Mouse (Mus musculus) heart, adult 2 months (tissue): ENCODE measurements around the gene Mrps33. TPM values are rescaled to one million over a fixed set of nuclear protein-coding genes. Genes with fewer than 3 reads are reported as not detected.

Experiments used
- DNase-seq, 2 experiments: peaks; one replicate each; pipeline ENCODE4 v3.0.0; 2021
- H3K27ac ChIP-seq: fragments of 200-600 bp; 2 replicates; pipeline ENCODE4 v1.8.1; 2022
- H3K27me3 ChIP-seq: fragments of 200-500 bp; 2 replicates; pipeline ENCODE4 v1.6.1; 2012; ENCODE audit warnings: mild to moderate bottlenecking, low read length, inconsistent platforms, mixed read lengths; ENCODE audit not compliant: control insufficient read depth, insufficient read depth
- H3K36me3 ChIP-seq: fragments of 200-500 bp; 2 replicates; pipeline ENCODE4 v1.6.1; 2012; ENCODE audit warnings: low read length, inconsistent platforms; ENCODE audit not compliant: control insufficient read depth, insufficient read depth
- H3K4me1 ChIP-seq: fragments of 200-500 bp; 2 replicates; pipeline ENCODE4 v1.6.1; 2011; ENCODE audit warnings: low read length; ENCODE audit not compliant: control insufficient read depth, insufficient read depth
- H3K4me3 ChIP-seq: fragments of 200-600 bp; 2 replicates; pipeline ENCODE4 v1.8.1; 2022
- H3K79me2 ChIP-seq: fragments of 200-500 bp; replicated peaks from 2 replicates; pipeline ENCODE4 v1.6.1; 2012; ENCODE audit warnings: mild to moderate bottlenecking, inconsistent platforms, low read length, moderate library complexity, mixed read lengths; ENCODE audit not compliant: control insufficient read depth, insufficient read depth
- H3K9ac ChIP-seq: fragments of 200-500 bp; 2 replicates; pipeline ENCODE4 v1.6.1; 2012; ENCODE audit warnings: low read depth, mild to moderate bottlenecking, control low read depth, inconsistent platforms, low read length, mixed read lengths
- CTCF ChIP-seq: fragments of 200-600 bp; IDR thresholded peaks from 2 replicates; pipeline ENCODE4 v1.8.1; 2022; ENCODE audit warnings: antibody characterized with exemption, mild to moderate bottlenecking, moderate library complexity
- EP300 ChIP-seq: fragments of 200-500 bp; IDR thresholded peaks from 2 replicates; pipeline ENCODE4 v1.6.1; 2011; ENCODE audit warnings: low read depth, low read length, control low read depth; ENCODE audit not compliant: insufficient read depth
- POLR2A ChIP-seq: fragments of 200-500 bp; IDR thresholded peaks from 2 replicates; pipeline ENCODE4 v1.6.1; 2011; ENCODE audit warnings: mild to moderate bottlenecking, low read depth, low read length, control low read depth; ENCODE audit not compliant: insufficient read depth
- WGBS: fragments of 180-500 bp; shearing (Covaris S2); methylation state at CpG from one replicate; pipeline ENCODE4 v1.1.7; 2018; 5-methylcytosine and 5-hydroxymethylcytosine counted together
- intact Hi-C: fragments of 180-260 bp; cut with DNase I; formaldehyde crosslinking; loops from one replicate; pipeline ENCODE4 v1.15.1; 2025
- polyA plus RNA-seq: library from polyadenylated mRNA; depleted of rRNA; stranded (reverse); fragments of >200 nt; gene quantifications from 2 replicates; pipeline ENCODE4 v1.2.3, GENCODE M21; 2012
- total RNA-seq, 2 experiments: library from RNA; stranded (reverse); gene quantifications; 2 replicates each; pipeline ENCODE4 v1.2.3; 2021

The Mrps33 gene
- total and polyA plus RNA-seq, 3 experiments, result 97.7 to 133 (median 106) TPM

DNA sequence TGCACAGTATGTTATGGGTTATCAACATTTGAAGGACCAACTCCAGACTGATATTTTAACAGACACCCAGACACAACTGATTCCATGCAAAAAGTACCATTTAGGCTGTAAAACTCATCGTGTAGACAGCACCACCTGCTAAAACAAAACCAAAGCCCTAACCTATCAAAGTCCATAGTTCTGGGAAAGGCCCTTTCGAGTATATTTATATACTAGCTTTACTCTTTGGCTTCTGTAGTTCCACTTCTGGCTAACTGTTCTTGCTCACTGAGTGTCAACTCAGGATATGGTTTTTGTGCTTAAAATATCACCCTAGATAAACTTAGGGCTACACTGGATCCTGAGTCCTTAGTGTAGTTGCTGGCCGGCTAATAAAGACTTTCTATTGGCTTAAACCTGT is 10.5 kb upstream of the Mrps33 start:
- Histone ChIP-seq H3K79me2 (no peaks in the 10 kb centered on the region), H3K36me3 (no peaks in the 10 kb centered on the region), H3K9ac (no peak overlapping the region), H3K27me3 (no peaks in the 10 kb centered on the region), H3K4me3 (no peak overlapping the region), H3K4me1 (no peaks in the 10 kb centered on the region), H3K27ac (no peak overlapping the region)
- DNase-seq, result no peak
- intact Hi-C loops, result no loop called here
- 64% methylated on average over 3 of the region's 3 CpGs for WGBS
- no peak for TF ChIP-seq CTCF
- TF ChIP-seq POLR2A, result no peak
- no peak for TF ChIP-seq EP300

DNA sequence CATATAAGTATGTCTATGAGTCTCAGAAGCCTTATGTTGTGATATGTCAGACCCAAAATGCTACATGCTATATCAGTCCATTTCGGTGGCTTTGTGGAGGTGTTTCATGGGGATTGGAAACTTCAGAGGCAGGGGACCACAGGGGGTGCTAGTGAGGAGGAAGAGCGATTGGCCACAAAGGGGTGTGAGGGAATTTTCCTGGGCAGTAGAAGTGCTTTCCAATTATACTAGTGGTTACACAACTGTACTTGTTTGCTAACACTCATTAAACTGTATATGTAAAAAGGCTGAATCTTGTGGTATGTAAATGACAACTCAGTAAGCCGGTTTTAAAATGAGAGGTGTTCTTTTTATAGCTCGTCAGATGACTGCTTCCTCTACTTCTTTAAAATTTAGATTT is 8.1 kb upstream of the Mrps33 start:
- Histone ChIP-seq H3K4me1 (no peaks in the 10 kb centered on the region), H3K4me3 (no peak overlapping the region), H3K79me2 (no peaks in the 10 kb centered on the region), H3K27ac (no peak overlapping the region), H3K9ac (no peak overlapping the region), H3K27me3 (no peaks in the 10 kb centered on the region), H3K36me3 (no peaks in the 10 kb centered on the region)
- intact Hi-C loops, result no loop called here
- TF ChIP-seq CTCF (no peak), EP300 (no peak), POLR2A (no peak)
- no peak for DNase-seq
- 41% methylated on average over 4 of the region's 4 CpGs for WGBS

DNA sequence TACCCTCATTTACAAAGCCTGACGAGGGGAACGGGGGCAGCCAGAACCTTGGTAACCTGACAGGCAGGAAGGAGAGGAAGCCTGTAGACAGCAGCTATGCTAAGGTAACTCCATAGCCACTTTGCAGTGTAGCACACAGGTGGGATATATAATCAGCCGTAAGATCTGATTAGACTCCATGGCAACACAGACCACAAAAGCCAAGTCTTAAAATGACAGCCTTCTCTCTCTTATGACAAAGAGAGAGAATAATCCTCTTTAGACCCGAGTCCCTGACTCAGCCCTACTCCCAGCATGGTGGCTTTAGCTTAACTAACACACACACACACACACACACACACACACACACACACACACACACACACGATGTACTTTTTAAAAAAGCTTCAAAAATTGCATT is 2.3 kb downstream of the Mrps33 start:
- WGBS, result 86% methylated on average over 5 of the region's 5 CpGs
- intact Hi-C loops, result no loop called here
- H3K4me3 ChIP-seq, result no peak overlapping the region

DNA sequence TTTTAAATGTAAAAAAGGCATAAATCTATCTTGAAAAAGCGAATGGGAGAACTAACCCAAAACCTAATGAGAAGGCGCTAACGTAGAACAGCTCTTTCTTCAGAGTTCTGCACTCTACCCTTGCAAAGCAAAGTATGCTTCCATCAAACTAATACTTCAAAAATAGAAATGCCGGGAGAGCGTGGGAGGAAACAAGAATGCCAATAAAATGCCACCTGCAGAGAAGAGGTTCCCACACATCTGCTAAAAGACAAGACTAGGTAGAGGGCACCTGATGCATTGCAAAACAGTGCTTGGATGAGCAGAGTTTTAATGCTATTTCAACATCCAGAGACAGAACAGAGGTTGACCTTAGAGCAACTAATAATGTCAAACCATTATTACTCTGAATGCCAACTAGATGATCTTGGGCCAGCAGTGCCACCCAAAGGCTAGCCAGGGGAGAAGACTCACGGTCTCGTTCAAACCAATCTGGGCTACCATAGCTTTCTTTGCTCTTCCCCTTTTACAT is 3.7 kb downstream of the Mrps33 start:
- no peak for DNase-seq
- TF ChIP-seq EP300 (no peak), POLR2A (no peak), CTCF (no peak)
- Histone ChIP-seq H3K27ac (no peak overlapping the region), H3K27me3 (no peaks in the 10 kb centered on the region), H3K4me3 (no peak overlapping the region), H3K4me1 (no peaks in the 10 kb centered on the region), H3K36me3 (peaks cover 2% of the 10 kb centered on the region; the same call in 1 of the 2 replicates), H3K79me2 (no peaks in the 10 kb centered on the region), H3K9ac (no peak overlapping the region)
- WGBS, result 86% methylated on average over 7 of the region's 7 CpGs
- intact Hi-C loops, result no loop called here

More for the DNA sequence above, 2.3 kb downstream of the Mrps33 start:
- Histone ChIP-seq H3K27ac (no peak overlapping the region), H3K4me1 (no peaks in the 10 kb centered on the region), H3K27me3 (no peaks in the 10 kb centered on the region), H3K79me2 (no peaks in the 10 kb centered on the region), H3K36me3 (peaks cover 2% of the 10 kb centered on the region; the same call in 1 of the 2 replicates), H3K9ac (no peak overlapping the region)
- no peak for DNase-seq
- TF ChIP-seq CTCF (no peak), EP300 (no peak), POLR2A (no peak)

DNA sequence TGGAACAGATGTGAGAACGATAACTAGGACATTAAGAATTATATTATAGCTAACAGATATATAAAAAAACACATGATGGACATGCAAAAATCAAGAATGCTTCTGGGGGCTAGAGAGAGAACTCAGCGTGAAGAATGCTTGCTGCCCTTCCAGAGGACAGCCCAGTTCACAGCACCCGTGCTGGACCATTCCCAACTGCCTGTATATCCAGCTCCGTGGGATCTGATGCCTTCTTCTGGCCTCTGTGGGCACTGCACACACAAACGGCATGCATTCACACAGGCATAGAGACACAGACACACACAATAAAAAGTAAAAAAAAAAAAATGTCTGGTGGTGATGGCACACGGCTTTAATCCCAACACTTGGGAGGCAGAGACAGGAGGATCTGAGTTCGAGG is 4.5 kb downstream of the Mrps33 start:
- WGBS, result 97% methylated on average over 7 of the region's 7 CpGs
- H3K36me3 ChIP-seq, result peaks cover 2% of the 10 kb centered on the region; the same call in 1 of the 2 replicates
- H3K4me1 ChIP-seq, result no peaks in the 10 kb centered on the region
- TF ChIP-seq POLR2A (no peak), CTCF (no peak), EP300 (no peak)
- no peaks in the 10 kb centered on the region for H3K79me2 ChIP-seq
- no peak for DNase-seq
- intact Hi-C loops, result no loop called here
- H3K27ac ChIP-seq, result no peak overlapping the region
- H3K9ac ChIP-seq, result no peak overlapping the region
- no peaks in the 10 kb centered on the region for H3K27me3 ChIP-seq
- no peak overlapping the region for H3K4me3 ChIP-seq

DNA sequence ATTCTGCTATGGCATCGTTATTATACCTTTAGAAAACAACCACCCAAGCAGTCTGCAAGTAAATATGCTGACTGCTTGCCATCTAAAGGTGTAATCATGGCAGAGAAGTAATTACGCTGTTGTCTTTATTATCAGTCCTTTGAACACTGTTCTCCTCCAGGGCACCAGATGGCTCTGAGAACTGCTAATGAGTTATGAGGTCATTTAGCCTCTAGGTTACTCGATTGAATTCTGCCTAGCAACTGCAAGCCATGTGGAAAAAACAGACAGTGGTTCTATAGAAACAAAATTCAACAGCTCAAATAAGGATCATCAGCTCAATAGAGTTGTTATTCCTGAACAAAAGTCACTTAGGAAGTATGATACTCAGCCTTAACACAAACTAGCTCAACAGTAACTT is 4.9 kb downstream of the Mrps33 start:
- no peak overlapping the region for H3K4me3 ChIP-seq
- H3K9ac ChIP-seq, result no peak overlapping the region
- H3K79me2 ChIP-seq, result no peaks in the 10 kb centered on the region
- no peaks in the 10 kb centered on the region for H3K27me3 ChIP-seq
- TF ChIP-seq CTCF (no peak), POLR2A (no peak), EP300 (no peak)
- H3K27ac ChIP-seq, result no peak overlapping the region
- intact Hi-C loops, result no loop called here
- DNase-seq, result no peak
- no peaks in the 10 kb centered on the region for H3K4me1 ChIP-seq
- peaks cover 2% of the 10 kb centered on the region; the same call in 1 of the 2 replicates for H3K36me3 ChIP-seq
- WGBS, result 82% methylated on average over 3 of the region's 3 CpGs
